Mouse (Mus musculus): Measurements from ENCODE around the gene Btaf1.

DNA sequence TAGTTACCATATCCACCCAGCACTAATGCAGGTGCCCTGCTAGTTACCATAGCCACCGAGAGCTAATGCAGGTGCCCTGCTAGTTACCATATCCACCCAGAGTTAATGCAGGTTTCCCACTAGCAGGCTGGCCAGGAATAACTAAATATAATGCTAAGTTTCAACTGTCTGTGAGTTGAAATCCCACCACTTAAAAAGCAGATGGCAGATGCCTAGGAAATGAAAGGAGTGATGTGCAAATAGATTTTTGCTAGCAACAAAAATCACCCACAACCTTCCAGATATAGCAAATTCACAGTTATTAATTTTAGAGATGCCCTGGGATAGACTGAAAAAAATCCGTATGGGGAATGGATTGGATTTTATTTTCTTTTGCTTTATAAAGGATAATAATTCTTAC lies 106.5 kb downstream of the Btaf1 start:
- TF ChIP-seq POLR2A (IDR thresholded peaks at IDR 0.05; ENCODE audit: low read depth, low read length) = no peak
- TF ChIP-seq CTCF (IDR thresholded peaks at IDR 0.05; ENCODE audit: extremely low read depth, insufficient read depth, insufficient read length, insufficient replicate concordance) = no peak
